Mouse (Mus musculus) hindlimb bud, embryonic 11.5 days (tissue): Measurements from ENCODE around the gene Syt15.

Experiments
- DNase-seq: peaks from one replicate; pipeline ENCODE4 v3.0.0-alpha.2; 2012; ENCODE audit warnings: low read depth, low spot score; ENCODE audit errors: extremely low spot score

Syt15 gene

GRCm38 (mm10) chr14:34219295-34219694 lies at the start of gene Syt15:
Syt15 (plus strand) TSS chr14:34219595.
- no peak for DNase-seq

DNA sequence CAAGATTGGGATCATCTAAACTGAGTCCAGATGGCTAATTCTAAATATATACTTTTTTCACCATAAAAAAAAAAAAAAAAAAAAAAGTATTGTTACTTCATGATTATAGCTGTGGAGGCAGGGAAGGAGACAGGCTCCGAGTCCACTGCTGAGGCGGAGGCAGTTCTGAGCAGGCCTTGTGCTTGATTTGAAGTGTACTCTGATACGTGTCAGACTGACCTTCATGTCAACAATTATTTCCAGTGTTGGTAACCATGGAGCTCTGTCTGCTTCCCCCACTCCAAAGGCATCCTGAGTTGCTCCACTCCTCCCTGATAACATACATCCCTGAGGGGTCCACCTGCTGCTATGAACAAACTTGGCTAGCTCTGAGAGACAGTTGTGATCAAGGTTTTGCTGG lies 48.3 kb upstream of the Syt15 start:
- DNase-seq, result no peak

DNA sequence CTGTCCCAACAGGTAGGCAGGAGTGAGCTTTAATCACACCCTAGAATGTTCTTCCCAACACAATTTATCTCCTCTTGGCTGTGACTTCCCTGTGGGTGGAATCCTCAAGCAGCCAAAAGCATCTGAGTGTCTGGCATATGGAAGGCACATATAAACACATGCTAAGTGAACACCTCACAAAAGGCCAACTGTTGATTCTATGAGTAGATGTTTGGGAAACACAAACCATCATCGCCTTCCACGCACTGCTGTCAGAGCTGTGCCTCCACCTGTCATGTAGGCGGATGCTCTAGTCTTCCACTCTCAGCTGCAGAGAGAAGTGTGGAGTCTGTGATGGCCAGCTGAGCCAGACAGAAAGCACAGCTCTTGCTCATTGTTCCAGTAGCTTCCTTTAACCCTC lies 40.0 kb upstream of the Syt15 start:
- no peak for DNase-seq

DNA sequence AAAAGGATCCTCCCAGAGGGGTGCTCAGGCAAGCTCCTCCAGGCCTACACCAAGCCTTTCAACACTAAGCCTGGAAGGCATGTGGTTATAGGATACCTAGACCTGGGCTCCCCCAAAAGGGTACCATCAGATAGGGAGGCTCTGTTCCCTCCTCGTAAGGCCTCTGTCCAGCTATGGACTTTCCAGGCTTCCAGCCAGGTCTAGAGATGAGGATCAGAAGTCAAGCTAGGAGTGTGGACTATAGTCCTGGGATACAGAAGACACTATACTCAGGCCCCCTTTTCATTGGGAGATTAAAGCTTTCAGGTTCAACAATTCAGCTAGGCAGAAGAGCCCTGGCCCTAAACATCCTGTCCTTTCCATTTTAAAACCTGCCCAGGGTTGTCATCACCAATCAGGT lies 36.3 kb upstream of the Syt15 start:
- DNase-seq, result no peak

DNA sequence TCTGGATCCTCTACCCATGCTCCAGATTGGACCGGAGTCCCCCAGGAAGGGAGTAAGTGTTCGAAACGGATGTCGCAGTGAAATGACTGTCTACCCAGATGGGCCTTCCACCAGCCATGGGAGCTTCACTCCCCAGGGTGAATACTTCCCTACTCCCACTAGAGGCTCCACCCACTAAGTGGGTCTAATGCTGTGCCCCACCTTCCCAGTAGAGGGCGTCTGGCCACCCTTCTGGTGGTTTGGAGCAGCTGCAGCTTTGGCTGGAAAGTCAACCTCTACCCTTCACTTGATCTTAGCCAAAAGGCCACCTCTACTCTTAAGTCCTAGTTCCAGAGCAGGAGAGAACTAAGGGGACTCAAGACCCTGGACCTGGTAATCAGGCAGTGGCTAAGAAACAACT lies 30.8 kb upstream of the Syt15 start:
- DNase-seq, result no peak

DNA sequence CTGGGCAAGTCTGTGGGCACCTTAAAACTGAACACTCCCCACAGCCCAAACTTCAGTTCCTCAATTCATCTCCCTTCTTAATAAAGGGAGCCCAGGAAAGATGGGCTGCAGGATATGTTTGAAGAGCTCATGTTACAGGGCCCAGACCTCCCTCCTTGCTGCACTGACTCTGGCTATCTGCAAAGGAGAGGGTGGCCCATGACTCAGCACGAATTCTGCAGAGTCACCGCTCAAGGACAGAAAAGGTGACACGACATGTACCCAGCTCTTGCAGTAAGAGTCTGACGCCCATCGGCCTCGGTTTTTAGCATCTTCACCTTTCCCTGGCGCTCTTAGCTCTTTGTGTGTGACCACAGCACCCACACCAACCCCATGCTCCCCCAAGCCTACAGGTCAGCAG lies 29.0 kb upstream of the Syt15 start:
- DNase-seq, result no peak

GRCm38 (mm10) chr14:34193879-34194278 lies 25.5 kb upstream of the Syt15 start:
- DNase-seq, result no peak

GRCm38 (mm10) chr14:34195466-34195865 lies 23.9 kb upstream of the Syt15 start:
- no peak for DNase-seq

GRCm38 (mm10) chr14:34196706-34197105 lies 22.7 kb upstream of the Syt15 start:
- no peak for DNase-seq

GRCm38 (mm10) chr14:34200738-34201230 lies 18.6 kb upstream of the Syt15 start:
- no peak for DNase-seq

- no peak for DNase-seq
These were observed 18.0 kb upstream of the Syt15 start, which contains the start of gene Gprin2 for GRCm38 (mm10) chr14:34201231-34202035. Gprin2 (minus strand) TSS chr14:34201653.

DNA sequence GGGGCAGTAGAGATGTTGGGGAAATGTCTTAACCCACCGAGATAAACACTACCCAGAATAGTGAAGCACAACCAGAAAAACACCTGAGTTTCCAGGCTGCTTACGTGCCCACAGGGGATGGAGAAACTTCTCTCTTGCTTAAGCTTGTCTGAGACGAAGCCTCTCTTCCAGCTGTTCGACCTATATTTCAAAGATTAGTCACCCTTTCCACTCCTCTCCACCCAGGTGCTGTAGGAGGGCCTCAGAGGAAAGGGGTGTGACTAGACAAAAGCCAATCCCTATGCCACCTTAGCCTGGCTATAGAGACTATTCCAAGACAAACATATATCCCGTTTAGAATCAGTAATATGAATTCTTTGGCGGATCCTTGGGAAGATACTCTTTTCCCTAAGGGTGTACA lies 11.4 kb upstream of the Syt15 start:
- DNase-seq, result no peak

GRCm38 (mm10) chr14:34208651-34209050 lies 10.7 kb upstream of the Syt15 start:
- DNase-seq, result no peak

DNA sequence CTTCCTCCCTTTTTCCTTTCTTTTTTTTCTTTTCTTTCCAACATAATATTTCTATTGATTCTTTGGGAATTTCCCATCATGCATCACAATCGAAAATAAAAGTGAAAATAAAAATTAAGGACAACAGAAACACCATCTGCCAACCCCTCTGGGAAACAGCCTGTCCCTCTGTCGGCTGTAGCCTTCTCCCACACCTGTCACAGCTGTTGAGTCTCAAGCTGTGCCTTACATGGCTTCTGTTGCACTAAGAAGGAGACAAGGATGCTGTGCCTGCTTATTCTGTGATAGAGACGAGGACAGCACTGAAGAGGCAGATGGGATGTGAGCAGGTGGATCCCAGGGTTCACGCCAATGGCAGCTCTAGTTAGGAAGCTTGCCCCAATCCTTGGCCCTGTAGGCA lies 10.3 kb upstream of the Syt15 start:
- no peak for DNase-seq

- no peak for DNase-seq
These were observed 9.5 kb upstream of the Syt15 start for GRCm38 (mm10) chr14:34209942-34210341.

- no peak for DNase-seq
These were observed 3.8 kb upstream of the Syt15 start for GRCm38 (mm10) chr14:34215451-34216127.

DNA sequence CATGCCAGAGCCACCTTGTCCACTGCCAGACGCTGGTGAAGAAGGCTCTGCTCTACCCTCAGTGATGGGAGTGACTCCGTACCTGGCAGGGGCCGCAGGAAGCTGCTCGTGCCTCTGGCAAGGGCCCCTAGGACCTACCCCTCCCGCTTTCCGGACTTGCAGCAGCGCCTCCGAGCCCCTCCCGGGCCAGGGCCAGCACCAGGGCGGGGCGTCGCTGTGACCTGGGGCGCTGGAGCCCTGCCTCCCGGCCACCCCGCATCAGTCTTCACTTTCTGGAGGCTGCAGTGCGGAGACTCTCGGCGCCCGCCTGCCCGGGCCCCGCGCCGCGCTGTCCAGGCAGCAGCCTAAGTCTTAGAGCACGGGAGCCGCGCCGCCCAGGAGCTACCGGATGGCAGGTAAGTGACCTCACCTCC lies 397 bp downstream of the Syt15 start:
- DNase-seq, result no peak

GRCm38 (mm10) chr14:34220426-34220825 lies 1.0 kb downstream of the Syt15 start:
- no peak for DNase-seq

DNA sequence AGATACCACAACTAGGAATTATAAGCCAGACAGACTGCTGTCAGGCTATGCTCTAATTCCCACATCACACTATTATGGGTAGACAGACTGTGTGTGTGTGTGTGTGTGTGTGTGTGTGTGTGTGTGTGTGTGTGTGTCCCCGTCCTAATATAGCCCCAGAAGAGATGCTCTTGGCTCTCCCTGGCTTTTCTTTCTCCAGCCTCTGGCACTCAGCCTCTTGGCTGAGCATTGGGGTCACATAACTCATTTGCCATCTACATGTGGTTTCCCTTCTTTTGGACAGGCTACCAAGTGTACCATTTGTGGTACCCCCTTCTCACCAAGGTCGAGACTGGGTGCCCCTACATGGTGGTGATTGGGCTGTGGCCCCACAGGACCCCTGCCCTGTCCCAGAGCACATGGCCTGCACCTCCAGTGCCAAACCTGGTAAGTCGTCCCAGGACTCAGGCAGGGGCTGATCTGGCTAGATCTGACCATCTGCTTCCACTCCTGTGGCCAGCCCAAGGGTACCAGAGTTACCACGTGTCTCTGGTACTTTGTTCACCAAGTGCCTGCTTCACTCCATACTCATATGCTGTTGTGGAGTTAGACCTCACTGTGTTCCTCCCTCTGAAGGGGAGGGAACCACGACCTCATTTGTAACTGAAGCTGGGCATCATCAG lies 2.2 kb downstream of the Syt15 start:
- no peak for DNase-seq

GRCm38 (mm10) chr14:34223362-34223898 lies 4.0 kb downstream of the Syt15 start:
- DNase-seq, result no peak

DNA sequence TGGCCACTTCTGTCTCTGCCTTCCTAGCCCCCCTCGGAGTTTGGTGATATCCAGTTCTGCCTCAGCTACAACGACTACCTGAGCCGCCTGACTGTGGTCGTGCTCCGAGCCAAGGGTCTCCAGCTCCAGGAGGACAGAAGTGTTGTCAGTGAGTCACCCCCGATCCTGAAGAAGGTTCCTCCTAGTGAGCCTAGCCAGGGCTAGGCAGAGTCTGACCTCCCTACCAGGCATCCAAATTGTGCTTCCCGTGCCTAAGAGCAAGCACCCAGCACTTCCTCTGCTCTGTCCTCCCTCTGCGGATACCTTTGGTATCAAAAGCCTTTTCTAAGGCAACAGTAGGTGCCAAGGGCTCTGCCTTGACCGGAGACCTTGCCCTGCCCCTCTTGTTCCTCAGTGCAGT lies 6.6 kb downstream of the Syt15 start:
- no peak for DNase-seq
